Mouse (Mus musculus): Measurements from ENCODE around the gene Kdm1b.

Kdm1b gene

GRCm38 (mm10) chr13:47111185-47111584, 67.9 kb downstream of the Kdm1b start:
- DNase-seq (ENCODE audit: low spot score): no peak

- no peak for DNase-seq (ENCODE audit: low spot score)
Observed at GRCm38 (mm10) chr13:47112056-47112455, 68.8 kb downstream of the Kdm1b start.

DNA sequence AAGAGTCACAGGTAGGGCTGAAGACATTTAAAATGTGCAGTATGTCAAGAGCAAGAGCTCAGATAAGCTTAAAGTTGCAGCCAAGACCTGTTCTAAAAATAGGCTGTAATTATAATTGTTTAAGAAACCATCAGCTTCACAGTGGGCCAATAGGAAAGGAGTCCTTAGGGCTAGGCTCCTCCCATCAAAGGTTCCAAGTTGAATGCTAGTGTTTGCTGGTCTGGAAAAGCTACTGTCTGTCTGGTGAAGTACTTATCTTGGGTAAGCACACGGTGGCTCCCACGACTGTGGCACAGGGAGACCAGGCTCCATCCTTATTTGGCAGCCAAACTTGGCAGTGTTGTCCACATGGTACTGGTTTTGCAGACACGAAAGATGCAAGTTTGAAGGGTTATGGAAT, 69.6 kb downstream of the Kdm1b start:
- no peak for DNase-seq (ENCODE audit: low spot score)

DNA sequence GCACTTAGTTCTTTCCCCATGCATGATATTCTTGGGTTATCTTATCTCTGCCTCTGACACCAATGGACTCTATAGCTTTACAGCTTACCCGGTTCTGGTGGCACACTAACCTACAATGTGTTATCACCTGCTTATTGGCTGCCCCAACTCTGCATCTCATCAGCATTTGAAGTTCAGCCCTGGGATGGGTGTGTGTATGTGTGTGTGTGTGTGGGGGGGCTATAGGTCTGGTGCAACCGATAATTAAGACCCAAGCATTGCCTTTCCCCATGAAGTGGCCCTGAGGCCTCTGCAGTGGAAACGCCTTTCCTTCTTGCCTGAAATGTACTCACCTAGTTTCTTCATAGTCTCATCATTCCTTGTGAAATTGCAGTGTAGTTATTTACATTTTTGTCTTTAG, 72.7 kb downstream of the Kdm1b start:
- DNase-seq (ENCODE audit: low spot score): no peak

GRCm38 (mm10) chr13:47121333-47121889, 78.1 kb downstream of the Kdm1b start:
- no peak for DNase-seq (ENCODE audit: low spot score)

DNA sequence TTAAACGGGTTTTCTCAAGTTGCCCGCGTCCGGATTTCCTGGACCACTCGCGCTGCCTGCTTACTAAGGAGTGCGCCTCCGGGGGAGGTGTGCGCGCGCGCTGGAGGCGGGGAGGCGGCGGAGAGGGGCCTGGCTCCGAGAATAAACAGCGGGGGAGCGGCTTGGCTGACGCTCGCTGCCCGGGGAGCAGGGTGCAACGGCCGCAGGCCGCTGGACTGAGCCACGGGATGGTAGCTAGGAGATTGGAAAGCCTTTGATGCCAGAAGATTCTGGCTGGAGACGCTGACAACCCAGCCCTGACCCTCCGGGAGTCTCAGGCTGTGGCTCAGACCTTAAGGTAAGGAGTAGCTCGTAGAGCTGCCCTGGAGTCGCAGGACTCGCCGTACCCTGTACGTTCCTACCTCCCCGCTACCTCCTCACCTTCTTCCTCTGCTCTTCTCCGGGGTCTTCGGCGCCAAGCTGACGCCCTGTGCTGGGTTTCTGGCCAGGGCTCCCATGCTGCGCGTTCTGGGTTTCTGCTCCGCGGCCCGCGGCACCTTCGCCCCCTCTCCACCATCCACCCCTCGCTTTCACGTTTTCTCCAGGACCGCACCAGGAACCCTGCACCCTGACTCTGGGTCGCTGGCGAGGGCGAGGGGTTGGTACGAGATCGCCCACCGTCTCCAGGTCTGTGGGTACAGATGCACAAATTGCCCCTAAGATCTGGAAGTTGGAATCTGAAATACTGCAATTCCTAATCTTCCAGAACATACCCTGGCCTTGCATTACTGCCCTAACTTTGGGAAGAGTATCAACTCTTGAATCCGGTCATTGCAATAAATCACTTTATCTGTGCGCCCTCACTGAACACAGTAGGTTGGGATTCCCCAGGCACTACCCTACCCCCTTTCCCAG, 79.5 kb downstream of the Kdm1b start, which contains the start of gene Rnf144b:
Gene Rnf144b (plus strand): TSS at position 120 of the 894 bp plus-strand sequence.
- peak; percentile 39 for DNase-seq (ENCODE audit: low spot score)

GRCm38 (mm10) chr13:47124449-47124848, 81.2 kb downstream of the Kdm1b start:
- DNase-seq (ENCODE audit: low spot score): no peak

GRCm38 (mm10) chr13:47124986-47125385, 81.7 kb downstream of the Kdm1b start:
- no peak for DNase-seq (ENCODE audit: low spot score)

GRCm38 (mm10) chr13:47125595-47125994, 82.3 kb downstream of the Kdm1b start:
- DNase-seq (ENCODE audit: low spot score): no peak

DNA sequence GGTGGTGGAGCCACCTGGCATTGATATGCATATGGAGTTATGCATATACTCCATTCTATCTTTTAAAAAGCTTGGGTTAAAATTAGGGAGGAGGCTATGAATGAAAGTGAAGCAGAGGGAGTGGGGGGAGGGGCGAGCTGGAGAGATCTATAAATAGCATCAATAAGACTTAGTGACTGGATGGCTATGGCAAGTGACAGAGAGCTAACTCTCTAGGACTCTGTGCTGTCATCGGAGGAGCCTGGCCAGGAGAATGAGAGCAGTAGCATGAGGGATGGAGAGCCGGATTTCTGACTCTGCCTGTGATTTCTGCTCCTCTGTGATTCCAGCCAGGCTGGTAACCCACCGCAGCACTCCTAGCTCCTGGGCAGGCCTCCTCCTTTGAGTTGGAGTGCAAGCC, 85.8 kb downstream of the Kdm1b start:
- no peak for DNase-seq (ENCODE audit: low spot score)

GRCm38 (mm10) chr13:47133058-47133457, 89.8 kb downstream of the Kdm1b start:
- DNase-seq (ENCODE audit: low spot score): no peak

DNA sequence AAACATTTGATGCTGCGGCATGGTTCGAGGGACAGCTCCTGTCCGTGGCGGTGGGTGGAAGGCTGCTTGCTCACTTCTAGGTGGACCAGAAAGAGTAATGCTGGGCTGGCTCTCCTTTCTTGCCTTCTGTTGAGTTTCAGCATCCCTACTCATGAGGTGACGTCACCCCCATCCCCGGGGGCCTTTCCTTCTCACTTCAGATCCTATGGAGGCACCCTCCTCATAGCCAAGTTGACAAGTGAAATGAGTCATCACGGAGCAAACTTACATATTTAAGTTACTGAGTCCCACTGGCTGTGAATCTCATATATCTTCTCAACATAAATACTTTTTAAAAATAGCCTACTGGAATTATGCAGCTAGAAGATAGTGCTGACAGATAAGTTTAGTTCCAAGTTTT, 91.5 kb downstream of the Kdm1b start:
- no peak for DNase-seq (ENCODE audit: low spot score)
